Mouse (Mus musculus): ENCODE results near the gene Cbarp.

GRCm38 (mm10) chr10:80129846-80130245 is 10.8 kb downstream of the Cbarp start:
- no peak for TF ChIP-seq POLR2A (IDR thresholded peaks at IDR 0.05; ENCODE audit: insufficient read depth, low read depth, low read length)
- TF ChIP-seq CTCF (IDR thresholded peaks at IDR 0.05), result no peak
- no peak for TF ChIP-seq EP300 (IDR thresholded peaks at IDR 0.05; ENCODE audit: insufficient read depth, low read depth, low read length)

Measured in heart, adult 2 months (tissue).